Mouse (Mus musculus) cerebral cortex, adult 2 months (tissue): ENCODE results near the gene Ltbp1.

Experiments
- WGBS: fragments of 180-500 bp; shearing (Covaris S2); methylation state at CpG from one replicate; pipeline ENCODE4 v1.1.7; 2018; 5-methylcytosine and 5-hydroxymethylcytosine counted together

Gene Ltbp1

GRCm38 (mm10) chr17:75118896-75119295, 113.5 kb downstream of the Ltbp1 start:
- 84% methylated on average over 3 of the region's 3 CpGs for WGBS

- 75% methylated on average over 3 of the region's 3 CpGs for WGBS
These were observed 114.1 kb downstream of the Ltbp1 start for GRCm38 (mm10) chr17:75119422-75119821.

GRCm38 (mm10) chr17:75120071-75120470, 114.7 kb downstream of the Ltbp1 start:
- 45% methylated on average over 6 of the region's 6 CpGs for WGBS

- 68% methylated on average over 8 of the region's 8 CpGs for WGBS
These were observed 117.4 kb downstream of the Ltbp1 start for GRCm38 (mm10) chr17:75122584-75123282.

- WGBS: 56% methylated on average over 8 of the region's 8 CpGs
These were observed 123.1 kb downstream of the Ltbp1 start for GRCm38 (mm10) chr17:75128337-75128935.

- WGBS: 94% methylated on average over 4 of the region's 4 CpGs
These were observed 128.6 kb downstream of the Ltbp1 start for GRCm38 (mm10) chr17:75133983-75134382.

- WGBS: 87% methylated on average over 2 of the region's 2 CpGs
These were observed 134.4 kb downstream of the Ltbp1 start for GRCm38 (mm10) chr17:75139731-75140130.

GRCm38 (mm10) chr17:75142845-75143244, 137.5 kb downstream of the Ltbp1 start:
- WGBS: 91% methylated on average over 7 of the region's 7 CpGs

- WGBS: 76% methylated on average over 6 of the region's 6 CpGs
These were observed 138.6 kb downstream of the Ltbp1 start for GRCm38 (mm10) chr17:75143927-75144326.

- WGBS: 87% methylated on average over 4 of the region's 4 CpGs
These were observed 141.8 kb downstream of the Ltbp1 start for GRCm38 (mm10) chr17:75147218-75147617.

GRCm38 (mm10) chr17:75151800-75152199, 146.4 kb downstream of the Ltbp1 start:
- WGBS: 68% methylated on average over 9 of the region's 9 CpGs

- 36% methylated on average over 6 of the region's 6 CpGs for WGBS
These were observed 147.7 kb downstream of the Ltbp1 start for GRCm38 (mm10) chr17:75153088-75153487.

- WGBS: 80% methylated on average over 6 of the region's 6 CpGs
These were observed 153.0 kb downstream of the Ltbp1 start for GRCm38 (mm10) chr17:75158385-75158784.

- 79% methylated on average over 8 of the region's 8 CpGs for WGBS
These were observed 153.9 kb downstream of the Ltbp1 start for GRCm38 (mm10) chr17:75159066-75159787.

GRCm38 (mm10) chr17:75161062-75161461, 155.7 kb downstream of the Ltbp1 start:
- WGBS: 83% methylated on average over 10 of the region's 10 CpGs

GRCm38 (mm10) chr17:75161931-75162330, 156.6 kb downstream of the Ltbp1 start:
- WGBS: 74% methylated on average over 4 of the region's 4 CpGs

GRCm38 (mm10) chr17:75164566-75164965, 159.2 kb downstream of the Ltbp1 start:
- WGBS: 82% methylated on average over 5 of the region's 5 CpGs

GRCm38 (mm10) chr17:75168572-75169200, 163.3 kb downstream of the Ltbp1 start:
- WGBS: 55% methylated on average over 3 of the region's 3 CpGs

- 86% methylated on average over 7 of the region's 7 CpGs for WGBS
These were observed 166.3 kb downstream of the Ltbp1 start for GRCm38 (mm10) chr17:75171659-75172058.

GRCm38 (mm10) chr17:75172685-75173205, 167.4 kb downstream of the Ltbp1 start:
- WGBS: 83% methylated on average over 7 of the region's 7 CpGs

- WGBS: 88% methylated on average over 3 of the region's 3 CpGs
These were observed 169.1 kb downstream of the Ltbp1 start for GRCm38 (mm10) chr17:75174501-75174900.
